Mouse (Mus musculus) cortical plate, adult 2 months (tissue): Measurements from ENCODE around the gene Bmper.

Experiments used
- CTCF ChIP-seq: fragments of 200-500 bp; IDR thresholded peaks from 2 replicates; pipeline ENCODE4 v1.5.1; 2011; ENCODE audit warnings: mild to moderate bottlenecking, control low read depth, low read length; ENCODE audit not compliant: insufficient read depth; ENCODE audit errors: extremely low read depth
- POLR2A ChIP-seq: fragments of 200-500 bp; IDR thresholded peaks from 2 replicates; pipeline ENCODE4 v1.6.1; 2011; ENCODE audit warnings: mild to moderate bottlenecking, low read length, control low read depth; ENCODE audit not compliant: insufficient read depth; ENCODE audit errors: extremely low read depth

- no peak for TF ChIP-seq CTCF
- TF ChIP-seq POLR2A: no peak
These were observed 122.4 kb downstream of the Bmper start for GRCm38 (mm10) chr9:23345093-23345844.
